Mouse (Mus musculus) liver, adult (tissue): ENCODE results near the gene Chrd.

Experiments
- GATA4 ChIP-seq: IDR thresholded peaks from 2 replicates; pipeline ENCODE4 v1.6.1; 2014; ENCODE audit warnings: mild to moderate bottlenecking, low read length; ENCODE audit not compliant: insufficient replicate concordance

Chrd gene

DNA sequence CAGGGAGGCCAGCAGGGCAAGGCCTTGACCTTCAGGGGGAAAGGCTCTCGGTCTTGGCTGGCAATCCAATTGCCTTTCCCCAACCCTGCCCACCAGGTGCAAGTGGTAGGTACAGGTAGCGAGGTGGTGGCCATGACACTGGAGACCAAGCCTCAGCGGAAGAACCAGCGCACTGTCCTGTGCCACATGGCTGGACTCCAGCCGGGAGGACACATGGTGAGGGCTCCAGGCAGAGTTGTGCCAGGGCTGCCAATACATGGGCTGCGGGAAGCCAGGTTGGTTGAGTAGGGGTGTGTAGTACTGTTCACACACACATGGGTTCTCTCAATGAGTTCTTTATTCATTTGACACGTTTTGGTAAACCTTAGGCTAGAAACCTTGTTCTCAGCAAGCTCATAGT lies 3.2 kb downstream of the Chrd start:
- TF ChIP-seq GATA4 = no peak

GRCm38 (mm10) chr16:20736823-20737222 lies 3.9 kb downstream of the Chrd start:
- TF ChIP-seq GATA4 = no peak

- no peak for TF ChIP-seq GATA4
Observed at GRCm38 (mm10) chr16:20739845-20740244, 6.9 kb downstream of the Chrd start.

DNA sequence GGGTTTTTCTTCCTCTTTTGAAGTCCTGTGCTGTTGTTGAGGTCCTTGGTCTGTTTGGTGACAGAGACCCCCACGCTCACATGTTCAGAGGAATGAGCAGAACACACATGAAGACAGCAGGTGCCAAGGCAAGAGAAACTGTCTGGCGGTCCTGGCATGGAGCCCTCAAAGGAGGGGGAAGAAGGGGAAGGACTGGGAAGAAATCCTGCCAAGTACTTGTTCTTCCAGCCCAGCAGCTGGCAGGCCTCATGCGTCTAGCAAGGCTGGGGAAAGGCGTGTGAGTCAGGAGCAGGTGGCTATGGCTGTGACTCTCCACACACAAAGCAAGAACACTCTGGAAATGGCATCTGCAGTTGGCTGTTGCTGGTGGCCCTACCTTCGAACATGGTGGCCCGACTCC lies 13.7 kb downstream of the Chrd start:
- no peak for TF ChIP-seq GATA4

DNA sequence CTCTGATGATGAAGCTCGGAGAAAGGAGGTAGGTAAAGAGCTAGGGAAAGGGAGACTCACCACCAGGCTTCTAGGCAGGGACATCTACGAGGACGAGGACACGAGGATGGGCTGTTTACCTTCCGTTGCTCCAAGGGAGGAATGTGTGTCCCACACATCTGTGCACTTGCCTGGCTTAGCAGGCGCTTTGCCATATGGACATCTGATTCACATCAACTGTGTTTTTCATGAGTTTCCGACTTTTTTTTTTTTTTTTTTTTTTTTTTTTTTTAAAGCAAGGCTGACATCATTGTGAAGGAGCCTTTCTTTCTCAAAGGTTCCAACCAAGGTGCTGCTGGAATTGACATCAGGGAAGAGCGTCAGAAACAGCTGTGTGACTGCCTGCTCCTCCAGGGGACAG lies 17.6 kb downstream of the Chrd start:
- no peak for TF ChIP-seq GATA4

GRCm38 (mm10) chr16:20756052-20756451 lies 23.1 kb downstream of the Chrd start:
- TF ChIP-seq GATA4 = no peak

DNA sequence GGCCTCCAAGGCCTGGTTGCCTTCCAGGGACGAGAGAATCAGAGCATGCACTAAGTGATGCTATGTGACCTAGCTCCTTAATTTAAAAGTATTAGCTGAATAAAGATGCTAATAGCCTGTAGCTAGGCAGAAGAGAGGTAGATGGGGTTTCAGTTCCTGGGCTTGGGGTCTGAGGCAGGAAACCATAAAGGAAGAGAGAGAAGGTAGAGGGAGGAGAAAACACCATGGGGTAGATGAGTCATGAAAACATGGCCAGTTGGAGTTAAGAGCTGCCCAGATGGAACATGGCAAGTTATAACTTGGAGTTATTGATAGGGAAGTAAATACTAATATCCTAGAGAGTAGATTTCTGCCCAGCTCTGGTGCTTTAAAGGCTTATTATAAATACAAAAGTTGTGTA lies 24.5 kb downstream of the Chrd start:
- no peak for TF ChIP-seq GATA4

- no peak for TF ChIP-seq GATA4
Observed at GRCm38 (mm10) chr16:20761681-20762080, 28.8 kb downstream of the Chrd start.

- TF ChIP-seq GATA4 = no peak
Observed at GRCm38 (mm10) chr16:20765244-20765643, 32.3 kb downstream of the Chrd start.

DNA sequence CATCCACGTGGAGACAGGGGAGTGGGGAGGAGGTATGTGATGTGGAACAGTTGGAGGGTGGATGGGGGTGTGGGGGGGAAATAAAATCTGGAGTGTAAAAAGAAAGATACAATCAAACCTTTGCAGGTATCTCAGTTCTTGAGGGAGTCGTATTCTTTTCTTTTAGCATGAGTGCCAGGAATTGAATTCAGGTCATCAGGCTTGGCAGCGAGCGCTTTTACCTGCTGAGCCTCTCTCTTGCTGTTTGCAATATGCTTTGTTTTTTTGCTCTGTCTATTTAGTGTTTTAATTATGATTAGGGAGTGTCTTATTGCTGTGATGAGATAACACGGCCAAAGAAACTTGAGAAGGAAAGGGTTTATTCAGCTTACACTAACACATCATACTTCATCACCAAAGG lies 42.1 kb downstream of the Chrd start:
- TF ChIP-seq GATA4 = no peak

- no peak for TF ChIP-seq GATA4
Observed at GRCm38 (mm10) chr16:20779846-20780245, 46.9 kb downstream of the Chrd start.

GRCm38 (mm10) chr16:20781101-20781630 lies 48.2 kb downstream of the Chrd start:
- TF ChIP-seq GATA4 = no peak

GRCm38 (mm10) chr16:20783891-20784290 lies 51.0 kb downstream of the Chrd start:
- TF ChIP-seq GATA4 = no peak

- TF ChIP-seq GATA4 = no peak
Observed at GRCm38 (mm10) chr16:20784754-20785153, 51.8 kb downstream of the Chrd start.

DNA sequence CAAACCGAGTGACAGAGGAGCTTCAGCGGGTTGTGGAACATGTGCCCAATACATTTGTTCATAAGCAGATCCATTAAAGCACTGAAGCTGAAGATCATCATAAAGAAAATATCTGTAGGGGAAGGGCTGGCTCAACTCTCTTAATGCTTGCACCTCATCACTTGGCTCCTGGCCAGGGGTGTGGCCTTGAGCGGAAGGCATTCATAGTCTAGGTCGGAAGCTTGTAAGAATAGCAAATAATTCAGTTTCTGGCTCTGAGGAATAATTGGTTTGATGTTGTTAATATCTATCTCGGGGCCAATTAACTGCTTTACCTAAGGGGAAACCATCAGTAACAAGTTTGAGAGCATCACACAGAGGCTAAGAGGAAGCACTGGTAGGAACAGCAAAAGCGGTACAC lies 53.6 kb downstream of the Chrd start:
- no peak for TF ChIP-seq GATA4

- no peak for TF ChIP-seq GATA4
Observed at GRCm38 (mm10) chr16:20791803-20792202, 58.9 kb downstream of the Chrd start.
